Mouse (Mus musculus) layer of hippocampus, adult 9-10 months (tissue): Measurements from ENCODE around the gene Fgf10.

Experiments used
- DNase-seq: peaks from one replicate; pipeline ENCODE4 v3.0.0; 2022; ENCODE audit warnings: low spot score

Gene Fgf10

GRCm38 (mm10) chr13:118716726-118717125 lies 47.1 kb downstream of the Fgf10 start:
- no peak for DNase-seq

- DNase-seq = no peak
Measured at GRCm38 (mm10) chr13:118718396-118718795, 48.8 kb downstream of the Fgf10 start.

- no peak for DNase-seq
Measured at GRCm38 (mm10) chr13:118721668-118722067, 52.1 kb downstream of the Fgf10 start.

GRCm38 (mm10) chr13:118731850-118732552 lies 62.4 kb downstream of the Fgf10 start:
- no peak for DNase-seq

- DNase-seq = no peak
Measured at GRCm38 (mm10) chr13:118739854-118740411, 70.3 kb downstream of the Fgf10 start.

- DNase-seq = no peak
Measured at GRCm38 (mm10) chr13:118742788-118743187, 73.2 kb downstream of the Fgf10 start.

GRCm38 (mm10) chr13:118744806-118745205 lies 75.2 kb downstream of the Fgf10 start:
- DNase-seq = no peak

GRCm38 (mm10) chr13:118746427-118746826 lies 76.8 kb downstream of the Fgf10 start:
- DNase-seq = no peak

GRCm38 (mm10) chr13:118754024-118754423 lies 84.4 kb downstream of the Fgf10 start:
- no peak for DNase-seq

- no peak for DNase-seq
Measured at GRCm38 (mm10) chr13:118759021-118759420, 89.4 kb downstream of the Fgf10 start.

- DNase-seq = no peak
Measured at GRCm38 (mm10) chr13:118762982-118763381, 93.4 kb downstream of the Fgf10 start.

- no peak for DNase-seq
Measured at GRCm38 (mm10) chr13:118772188-118772587, 102.6 kb downstream of the Fgf10 start.

- DNase-seq = no peak
Measured at GRCm38 (mm10) chr13:118775148-118775547, 105.6 kb downstream of the Fgf10 start.

GRCm38 (mm10) chr13:118779161-118779560 lies 109.6 kb downstream of the Fgf10 start:
- DNase-seq = no peak

GRCm38 (mm10) chr13:118791753-118792152 lies 122.2 kb downstream of the Fgf10 start:
- DNase-seq = no peak

GRCm38 (mm10) chr13:118792198-118792597 lies 122.6 kb downstream of the Fgf10 start:
- no peak for DNase-seq

GRCm38 (mm10) chr13:118800176-118800575 lies 130.6 kb downstream of the Fgf10 start:
- no peak for DNase-seq

GRCm38 (mm10) chr13:118806662-118807061 lies 137.1 kb downstream of the Fgf10 start:
- no peak for DNase-seq

GRCm38 (mm10) chr13:118819785-118820184 lies 150.2 kb downstream of the Fgf10 start:
- DNase-seq = no peak

- DNase-seq = no peak
Measured at GRCm38 (mm10) chr13:118823113-118823512, 153.5 kb downstream of the Fgf10 start.

GRCm38 (mm10) chr13:118825102-118825501 lies 155.5 kb downstream of the Fgf10 start:
- no peak for DNase-seq

- no peak for DNase-seq
Measured at GRCm38 (mm10) chr13:118828604-118829381, 159.2 kb downstream of the Fgf10 start.

- DNase-seq = no peak
Measured at GRCm38 (mm10) chr13:118834021-118834420, 164.4 kb downstream of the Fgf10 start.
